Mouse (Mus musculus) CH12.LX (cell line): ENCODE measurements around the gene Nup160.

Experiments used
- CTCF ChIP-seq, 2 experiments: IDR thresholded peaks in 1 of 2; conservative IDR thresholded peaks in 1 of 2; 2 replicates each; pipeline ENCODE4 v1.5.1; 2011 to 2012; ENCODE audit warnings: low read depth in 2 of 2, low read length in 2 of 2, improper control_type of control experiment in 1 of 2, inconsistent platforms in 1 of 2, mild to moderate bottlenecking in 1 of 2, moderate library complexity in 1 of 2
- KAT2A ChIP-seq: IDR thresholded peaks from 2 replicates; pipeline ENCODE4 v1.6.1; 2012; ENCODE audit warnings: low read length, improper control_type of control experiment, inconsistent platforms; ENCODE audit not compliant: insufficient replicate concordance
- MXI1 ChIP-seq: IDR thresholded peaks from 2 replicates; pipeline ENCODE4 v1.6.1; 2011; ENCODE audit warnings: mild to moderate bottlenecking, low read depth, low read length, improper control_type of control experiment
- USF2 ChIP-seq: conservative IDR thresholded peaks from 2 replicates; pipeline ENCODE4 v1.6.1; 2011; ENCODE audit warnings: low read depth, low read length, improper control_type of control experiment
- ZMIZ1 ChIP-seq: IDR thresholded peaks from 2 replicates; pipeline ENCODE4 v1.6.1; 2012; ENCODE audit warnings: low read depth, mild to moderate bottlenecking, inconsistent platforms, low read length, improper control_type of control experiment

- TF ChIP-seq KAT2A (no peak), ZMIZ1 (no peak; the same call in 1 of the 2 replicates), USF2 (no peak), MXI1 (no peak), CTCF (conservative IDR thresholded peaks at IDR 0.05 in 1 of 2, IDR thresholded peaks at IDR 0.05 in 1 of 2; ENCODE audit: low read depth in 2 of 2, low read length in 2 of 2) (no peak)
These were observed 27.1 kb upstream of the Nup160 start for GRCm38 (mm10) chr2:90649965-90650364.
